Comparison of ENCODE assay signal across 11 mouse cellular contexts in the genomic region with DNA sequence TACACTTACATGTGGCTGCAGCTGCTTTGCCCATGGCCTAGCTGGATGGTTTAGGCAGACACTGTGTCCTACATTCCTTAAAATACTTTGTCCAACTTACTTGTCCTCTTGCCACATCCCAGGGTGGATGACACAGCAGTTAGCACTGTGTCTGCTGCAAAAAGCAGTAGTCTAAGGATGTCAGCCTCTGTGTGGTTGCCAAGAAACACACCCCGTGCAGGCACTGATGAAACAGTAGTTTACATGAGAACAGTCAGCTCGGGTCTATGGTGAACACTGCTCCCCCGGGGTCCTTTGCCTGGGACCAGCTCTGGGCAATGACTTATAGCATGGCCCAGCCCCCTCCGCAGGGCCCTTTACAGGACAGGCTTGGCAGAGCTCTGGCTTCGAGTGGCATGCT. TPM values are rescaled to one million over a fixed set of nuclear protein-coding genes. Genes with fewer than 3 reads are reported as not detected.
A peak's percentile ranks its signal among the peaks of the same experiment; 100 is the strongest.
DNase-seq lines count a peak whose midpoint lies in the region; ATAC-seq and TF ChIP-seq lines count a peak whose summit lies in the region.
"Had no signal": no experiment of that assay in that cellular context is flagged by ENCODE, and none has a peak within 500 bp of the region (broad histone marks: within the 10 kb centered on the region; RNA-seq: fewer than 3 reads in every experiment).

No protein-coding gene starts in this region.

- H3K4me3 ChIP-seq in heart, embryonic 11.5 days (ENCODE audit: low read depth, low read length) = no peak overlapping the region
- no peak overlapping the region for H3K4me3 ChIP-seq in lung, embryonic 14.5 days (ENCODE audit: low read depth, low read length)
- H3K4me3 ChIP-seq: limb, embryonic 15.5 days had no signal

- H3K9ac ChIP-seq in heart, embryonic 11.5 days (ENCODE audit: low read depth, low read length) = no peak overlapping the region
- no peak overlapping the region for H3K9ac ChIP-seq in lung, embryonic 14.5 days
- H3K9ac ChIP-seq: limb, embryonic 15.5 days had no signal

- H3K4me1 ChIP-seq in heart, embryonic 11.5 days (ENCODE audit: control insufficient read depth, insufficient read depth, low read length) = peaks cover 11% of the 10 kb centered on the region
- peaks cover 21% of the 10 kb centered on the region for H3K4me1 ChIP-seq in lung, embryonic 14.5 days (ENCODE audit: insufficient read depth)

- no peaks in the 10 kb centered on the region for H3K27me3 ChIP-seq in heart, embryonic 11.5 days (ENCODE audit: control insufficient read depth, insufficient read depth, low read length)
- H3K27me3 ChIP-seq in lung, embryonic 14.5 days (ENCODE audit: insufficient read depth, low read length) = no peaks in the 10 kb centered on the region
- H3K27me3 ChIP-seq: limb, embryonic 15.5 days had no signal

- no peak overlapping the region for H3K27ac ChIP-seq in heart, embryonic 11.5 days (ENCODE audit: low read depth, low read length)
- H3K27ac ChIP-seq in lung, embryonic 14.5 days (ENCODE audit: low read depth) = no peak overlapping the region
- H3K27ac ChIP-seq: limb, embryonic 15.5 days had no signal

- H3K4me2 ChIP-seq in heart, embryonic 11.5 days = no peak overlapping the region
- no peak overlapping the region for H3K4me2 ChIP-seq in lung, embryonic 14.5 days
- H3K4me2 ChIP-seq: limb, embryonic 15.5 days had no signal

- H3K9me3 ChIP-seq in heart, embryonic 11.5 days (replicated peaks; ENCODE audit: control insufficient read depth, low read length) = no peaks in the 10 kb centered on the region
- no peaks in the 10 kb centered on the region for H3K9me3 ChIP-seq in lung, embryonic 14.5 days (ENCODE audit: low read depth, low read length)
- H3K9me3 ChIP-seq: limb, embryonic 15.5 days had no signal

- peak; percentile 40 to 56 for DNase-seq in heart, adult 18-20 months
- DNase-seq in lung, embryonic 14.5 days = peak; percentile 60
- DNase-seq in lung, postnatal 25 days (ENCODE audit: low spot score) = no peak
- peak; percentile 15 for DNase-seq in brain, embryonic 14.5 days (ENCODE audit: low read depth)
- no peak for DNase-seq in layer of hippocampus, adult 11-12 months (ENCODE audit: low spot score)
- DNase-seq in c-Kit-positive CD71-positive TER-119-positive erythroid progenitor cells, embryonic 14.5 days (ENCODE audit: low spot score) = no peak
- DNase-seq: cerebellum, adult 11-12 months; kidney, postnatal 14 days had no signal

- TF ChIP-seq POLR2A in brain, embryonic 14.5 days (IDR thresholded peaks at IDR 0.05; ENCODE audit: borderline replicate concordance, extremely low read depth, insufficient read depth, insufficient read length, poor library complexity, severe bottlenecking) = no peak

- TF ChIP-seq CTCF in lung, embryonic 14.5 days (IDR thresholded peaks at IDR 0.05; ENCODE audit: low read depth) = no peak
- no peak for TF ChIP-seq CTCF in brain, embryonic 14.5 days (IDR thresholded peaks at IDR 0.05; ENCODE audit: borderline replicate concordance, extremely low read depth, insufficient read depth, insufficient read length)

- WGBS in heart, embryonic 11.5 days (ENCODE audit: insufficient replicate concordance) = 57% methylated on average over 5 of the region's 5 CpGs
- WGBS in lung, embryonic 14.5 days = 44% methylated on average over 5 of the region's 5 CpGs

- no peaks in the 10 kb centered on the region for H3K36me3 ChIP-seq in heart, embryonic 11.5 days (ENCODE audit: control insufficient read depth, insufficient read depth, low read length)
- H3K36me3 ChIP-seq in lung, embryonic 14.5 days (ENCODE audit: insufficient read depth) = no peaks in the 10 kb centered on the region
- H3K36me3 ChIP-seq: limb, embryonic 15.5 days had no signal

- no peak; the same call in 1 of the 2 replicates for ATAC-seq in heart, embryonic 11.5 days (replicated peaks; ENCODE audit: insufficient number of reproducible peaks, low FRiP score, low TSS enrichment)
- ATAC-seq in lung, embryonic 14.5 days (ENCODE audit: insufficient read depth) = peak; percentile 39; the same call in 1 of the 2 replicates
- ATAC-seq in megakaryocyte progenitor cell, adult 5-6 weeks (replicated peaks; ENCODE audit: poor library complexity) = peak; percentile 79

RNA-seq across cellular contexts. Expression of a gene that starts 52.9 kb away (rescaled TPM):
- total RNA-seq in heart, adult 18-20 months (2021) = 100 to 1,000 TPM; 247 to 266 TPM
- polyA plus RNA-seq in heart, embryonic 11.5 days (2014; fragmentation: Nextera tagmentation; extraction: Ambion mirVana) = 129 and 130 TPM in 2 replicates
- 40.8 and 41.7 TPM in 2 replicates for polyA plus RNA-seq in lung, embryonic 14.5 days (2014; fragmentation: Nextera tagmentation; extraction: Ambion mirVana)
- 6.2 and 9.7 TPM in 2 replicates for polyA plus RNA-seq in brain, embryonic 14.5 days (2012; rRNA removed)
- 0.07 and 0.39 TPM in 2 replicates for total RNA-seq in megakaryocyte progenitor cell, adult 5-6 weeks (2015)
- 0.58 and 1.5 TPM in 2 replicates for total RNA-seq in megakaryocyte progenitor cell, adult 5-6 weeks (2017)

Comparison
In these comparisons a context has a peak if more than half of its experiments do, and no peak if none do; other contexts are left out.
1. DNase-seq: peak in heart, adult 18-20 months (2 of 2), lung, embryonic 14.5 days (single experiment) and brain, embryonic 14.5 days (single experiment); none in lung, postnatal 25 days (single experiment), layer of hippocampus, adult 11-12 months (single experiment) and c-Kit-positive CD71-positive TER-119-positive erythroid progenitor cells, embryonic 14.5 days (single experiment).